Mouse (Mus musculus) neural tube, embryonic 10.5 days (tissue): Measurements from ENCODE around the gene Tmem121b.

Experiments
- DNase-seq: peaks from one replicate; pipeline ENCODE4 v3.0.0-alpha.2; 2017; ENCODE audit warnings: low spot score; ENCODE audit errors: extremely low spot score

Gene Tmem121b

DNA sequence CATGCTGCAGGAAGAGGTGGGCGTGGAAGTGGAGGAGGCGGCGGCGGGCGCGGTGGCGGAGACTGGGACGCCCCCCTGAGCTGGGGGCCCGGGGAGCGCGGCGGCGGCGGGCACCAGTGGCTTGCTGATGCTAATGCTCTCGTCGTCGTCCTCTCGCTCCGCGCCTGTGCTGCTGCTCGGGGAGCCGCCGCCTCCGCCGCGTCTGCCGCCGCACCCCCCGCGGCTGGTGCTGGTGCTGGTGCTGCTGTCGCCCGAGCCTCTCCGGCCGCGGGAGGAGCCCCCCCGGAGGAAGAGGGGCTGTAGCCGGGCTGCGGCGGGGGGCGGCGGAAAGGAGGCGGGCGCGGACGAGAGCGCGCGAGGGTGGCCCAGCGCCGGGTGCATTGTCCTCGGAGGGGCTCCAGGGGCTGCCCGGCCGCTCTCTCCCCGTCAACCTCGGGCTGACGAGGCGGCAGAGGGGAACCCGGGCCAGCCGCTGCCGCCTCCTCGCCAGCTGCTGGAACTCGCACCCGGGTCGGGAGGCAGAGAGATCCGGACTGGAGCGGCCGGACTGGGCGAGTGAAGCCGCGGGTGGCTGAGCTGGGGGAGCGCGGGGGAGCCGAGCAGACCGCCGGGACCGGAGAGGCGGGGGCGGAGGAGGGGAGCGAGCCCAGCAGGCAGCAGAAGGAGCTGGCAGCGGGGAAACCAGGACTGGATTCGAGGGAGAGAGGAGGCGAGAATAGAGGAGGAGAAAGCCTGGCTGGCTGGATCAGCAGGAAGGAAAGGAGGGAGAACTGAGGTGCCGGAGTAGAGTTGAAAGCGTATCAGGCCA, at the start of gene Tmem121b:
Gene Tmem121b, minus strand, starts transcription at position 434 of the 808 bp plus-strand sequence.
- peak; percentile 89 for DNase-seq

DNA sequence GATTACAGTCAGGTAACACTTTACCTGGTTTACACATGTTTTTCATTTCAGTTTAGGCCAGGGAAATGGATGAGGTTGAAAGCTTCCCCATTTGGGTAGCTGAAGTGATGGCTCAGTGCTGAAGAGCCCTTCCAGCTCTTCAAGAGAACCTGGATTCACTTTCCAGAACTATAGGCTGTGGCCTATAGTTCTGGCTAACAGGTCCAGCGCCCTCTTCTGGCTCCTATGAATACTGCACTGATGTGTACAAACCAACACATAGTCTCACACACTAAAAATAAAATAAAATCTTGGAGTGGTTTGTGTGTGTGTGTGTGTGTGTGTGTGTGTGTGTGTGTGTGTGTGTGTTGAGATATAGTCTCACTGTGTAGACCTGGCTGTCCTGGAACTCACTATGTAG, 48.5 kb upstream of the Tmem121b start:
- DNase-seq, result no peak

DNA sequence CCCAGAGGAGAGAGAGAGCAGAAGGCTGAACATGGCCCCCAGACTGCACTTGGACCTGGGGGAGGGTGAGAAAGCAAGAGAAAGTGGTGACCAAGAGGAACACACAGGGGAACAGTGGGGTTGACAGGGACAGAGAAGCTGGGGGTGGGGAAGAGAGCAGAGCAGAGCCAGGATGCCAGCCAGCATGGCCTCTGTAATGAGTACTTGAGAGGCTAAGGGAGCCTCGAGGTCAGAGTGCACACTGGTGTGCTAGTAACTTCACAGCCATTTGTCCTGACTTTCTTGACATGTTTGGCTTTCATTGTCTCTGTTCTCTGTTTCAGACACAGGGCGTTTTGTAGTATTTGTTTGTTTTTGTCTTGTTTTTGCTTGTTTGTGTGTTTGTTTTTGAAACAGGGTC, 47.8 kb upstream of the Tmem121b start:
- no peak for DNase-seq

DNA sequence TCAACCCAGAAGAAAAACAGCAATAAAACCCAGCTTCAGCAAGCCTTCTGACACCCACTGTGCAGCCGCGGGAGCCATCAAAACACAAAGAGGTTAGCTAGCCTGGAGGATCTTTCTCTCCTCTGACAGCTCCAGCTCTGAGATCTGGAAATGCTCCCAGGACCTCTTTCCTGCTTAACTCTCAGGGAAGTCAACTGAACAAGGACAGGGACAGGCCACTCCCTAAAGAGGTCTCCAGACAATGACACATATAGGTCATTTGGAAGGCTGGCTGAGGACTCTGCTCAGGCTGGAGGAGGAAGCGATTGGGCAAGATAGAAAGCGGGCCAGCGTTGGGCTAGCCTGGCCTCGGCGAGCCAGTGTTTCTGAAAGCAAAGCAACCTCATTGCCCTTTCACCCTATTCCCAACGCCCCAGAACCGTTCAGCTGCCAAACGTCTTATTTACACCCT, 46.2 kb upstream of the Tmem121b start:
- DNase-seq, result no peak

DNA sequence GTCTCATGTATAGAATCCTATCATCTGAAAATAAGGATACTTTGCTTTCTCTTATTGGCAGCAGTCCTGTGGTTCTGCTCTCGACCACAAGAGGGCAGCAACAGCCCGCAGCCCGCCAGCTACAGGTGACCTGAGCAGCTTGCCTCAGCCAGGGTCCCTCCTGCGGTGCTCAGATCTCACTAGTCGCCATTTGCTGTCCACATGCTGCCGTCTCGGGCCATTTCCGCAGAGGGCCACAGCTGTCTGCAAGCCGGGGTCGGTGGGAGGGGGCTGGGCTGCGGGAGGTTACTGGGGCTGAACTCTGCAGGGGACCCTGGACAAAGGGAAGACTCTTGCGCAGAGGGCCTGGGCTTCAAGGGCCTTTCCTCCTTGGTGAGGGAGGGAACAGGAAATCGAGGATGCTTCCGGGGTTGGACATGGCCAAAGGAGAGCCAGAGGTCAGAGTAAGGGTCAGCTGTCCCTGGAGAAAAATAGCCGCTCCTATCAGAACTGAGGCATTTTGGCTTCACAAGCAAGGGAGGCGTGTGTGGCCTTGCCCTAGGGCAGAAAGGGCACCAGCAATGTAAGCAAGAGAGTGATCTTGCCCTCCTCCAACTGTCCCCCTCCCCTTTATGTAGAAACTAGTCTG, 45.6 kb upstream of the Tmem121b start:
- peak; percentile 97 for DNase-seq

DNA sequence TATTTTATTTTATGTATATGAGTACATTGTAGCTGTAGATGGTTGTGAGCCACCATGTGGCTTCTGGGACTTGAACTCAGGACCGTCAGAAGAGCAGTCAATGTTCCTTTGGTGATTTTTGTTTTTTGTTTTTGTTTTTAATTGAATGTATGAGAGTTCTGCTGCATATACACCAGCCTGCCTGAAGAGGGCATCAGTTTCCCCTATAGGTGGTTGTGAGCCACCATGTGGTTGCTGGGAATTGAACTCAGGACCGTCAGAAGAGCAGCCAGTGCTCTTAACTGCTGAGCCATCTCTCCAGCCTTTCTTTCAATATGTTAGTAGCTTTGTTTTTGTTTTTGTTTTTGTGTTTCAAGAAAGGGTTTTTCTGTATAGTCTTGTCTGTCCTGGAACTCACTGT, 42.7 kb upstream of the Tmem121b start:
- no peak for DNase-seq

DNA sequence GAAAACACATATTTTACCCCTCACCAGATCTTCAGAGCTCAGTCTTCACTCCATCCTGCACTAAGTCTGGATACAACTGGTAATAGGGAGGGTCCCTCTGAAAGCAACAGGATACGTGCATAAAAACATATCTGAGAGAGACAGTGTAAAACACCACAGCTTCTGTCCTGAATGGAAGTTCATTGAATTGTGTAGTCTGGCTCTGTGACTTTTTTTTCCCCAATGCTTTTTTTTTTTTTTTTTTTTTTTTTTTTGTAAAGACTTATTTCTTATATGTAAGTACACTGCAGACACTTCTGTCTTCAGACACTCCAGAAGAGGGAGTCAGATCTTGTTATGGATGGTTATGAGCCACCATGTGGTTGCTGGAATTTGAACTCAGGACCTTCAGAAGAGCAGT, 39.0 kb upstream of the Tmem121b start:
- DNase-seq, result no peak

DNA sequence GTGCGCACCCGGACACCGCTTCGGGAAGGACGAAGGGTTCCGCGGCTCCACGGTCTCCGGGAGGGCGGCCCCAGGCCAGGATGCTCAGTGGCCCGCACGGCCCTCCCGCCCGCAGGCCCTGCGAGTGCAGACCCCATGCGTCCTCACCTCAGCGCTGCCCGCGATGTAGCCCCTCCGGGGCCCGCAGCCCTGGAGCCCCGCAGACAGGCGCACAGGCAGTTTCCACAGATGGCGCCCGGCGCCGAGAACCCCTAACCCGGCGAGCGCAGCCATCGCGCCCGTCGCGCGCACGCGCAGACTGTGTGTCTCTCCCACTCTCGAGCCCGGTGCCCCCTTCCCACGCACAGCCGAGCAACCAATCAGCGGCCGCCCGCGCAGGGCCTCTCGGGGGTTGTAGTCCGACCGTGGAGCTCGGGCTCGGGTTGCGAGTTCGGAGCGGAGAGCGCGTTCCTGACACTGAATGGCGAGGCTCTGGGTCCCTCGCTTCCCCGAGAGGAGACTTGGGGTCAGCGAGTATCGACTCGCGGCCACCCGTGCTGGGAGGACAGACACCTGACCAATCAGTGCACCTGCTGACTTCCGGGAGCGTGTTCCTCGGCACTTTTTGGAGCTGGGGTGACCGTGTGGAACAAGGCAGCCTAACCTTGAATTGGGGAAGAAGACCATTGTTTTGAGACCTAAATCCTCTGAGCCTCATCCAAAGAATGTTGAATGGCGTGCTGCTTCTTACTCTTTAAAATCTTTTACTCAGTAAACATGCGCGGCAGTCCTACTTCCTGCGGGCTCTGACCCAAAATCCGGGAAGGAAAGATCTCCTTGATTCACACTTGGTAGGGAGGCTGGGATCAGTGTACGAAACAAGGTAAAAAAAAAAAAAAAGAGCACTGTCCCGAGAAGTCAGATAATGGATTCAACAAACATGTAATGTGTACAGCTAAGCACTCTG, 37.7 kb upstream of the Tmem121b start, which contains the start of gene Hdhd5:
Gene Hdhd5, minus strand, starts transcription at position 300 of the 946 bp plus-strand sequence.
- peak; percentile 97 for DNase-seq

DNA sequence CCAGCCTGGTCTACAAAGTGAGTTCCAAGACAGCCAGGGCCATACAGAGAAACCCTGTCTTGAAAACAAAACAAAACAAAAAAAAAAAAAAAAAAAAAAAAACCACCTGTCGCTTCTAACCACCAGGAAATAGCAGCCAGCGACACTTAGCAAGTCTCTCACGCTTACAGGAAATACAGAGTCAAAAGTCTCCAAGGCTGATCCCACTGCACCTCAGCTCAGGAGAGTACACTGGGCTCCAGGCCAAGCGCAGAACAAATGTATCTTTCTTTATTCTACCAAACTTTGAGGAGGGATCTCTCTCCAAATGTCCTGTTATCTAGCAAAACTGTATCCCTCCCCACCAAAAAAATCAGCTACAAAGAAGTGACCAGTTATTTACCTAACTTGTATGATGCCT, 35.5 kb upstream of the Tmem121b start:
- DNase-seq, result no peak

DNA sequence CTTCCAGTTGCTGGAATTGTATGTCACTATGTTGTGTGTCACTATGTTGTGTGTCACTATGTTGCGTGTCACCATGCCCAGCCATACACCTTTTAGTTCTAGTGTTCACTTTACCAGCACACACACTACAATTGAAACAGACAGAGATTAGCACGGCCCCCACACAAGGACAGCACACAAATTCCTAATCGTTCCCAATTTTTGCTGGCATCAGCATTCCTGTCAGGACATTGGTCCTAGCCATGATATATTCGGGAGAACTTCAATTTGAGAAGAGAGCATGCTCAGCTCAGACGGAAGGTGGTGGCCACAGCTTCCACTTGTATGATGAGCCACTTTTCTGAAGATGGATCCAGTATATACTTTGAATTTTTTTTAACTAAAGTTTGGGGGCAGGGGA, 31.2 kb upstream of the Tmem121b start:
- no peak for DNase-seq

DNA sequence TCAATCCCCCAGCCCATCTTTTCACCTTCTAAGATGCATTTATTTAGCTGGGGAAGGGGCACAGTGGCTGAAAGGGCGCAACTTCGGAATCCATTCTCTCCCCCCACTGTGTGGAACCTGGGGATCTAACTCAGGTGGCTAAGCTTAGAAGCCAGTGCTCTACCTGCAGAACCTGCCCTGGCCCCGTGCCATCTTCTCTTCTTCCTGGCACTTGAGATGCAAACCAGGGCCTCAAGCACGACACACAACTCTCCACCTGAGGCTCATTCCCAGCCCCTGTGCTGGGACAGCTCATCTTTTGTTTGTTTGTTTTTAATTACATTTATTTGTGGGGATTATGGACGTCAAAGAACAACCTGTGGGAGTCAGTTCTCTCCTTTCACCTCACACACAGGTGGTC, 26.0 kb upstream of the Tmem121b start:
- DNase-seq, result no peak

DNA sequence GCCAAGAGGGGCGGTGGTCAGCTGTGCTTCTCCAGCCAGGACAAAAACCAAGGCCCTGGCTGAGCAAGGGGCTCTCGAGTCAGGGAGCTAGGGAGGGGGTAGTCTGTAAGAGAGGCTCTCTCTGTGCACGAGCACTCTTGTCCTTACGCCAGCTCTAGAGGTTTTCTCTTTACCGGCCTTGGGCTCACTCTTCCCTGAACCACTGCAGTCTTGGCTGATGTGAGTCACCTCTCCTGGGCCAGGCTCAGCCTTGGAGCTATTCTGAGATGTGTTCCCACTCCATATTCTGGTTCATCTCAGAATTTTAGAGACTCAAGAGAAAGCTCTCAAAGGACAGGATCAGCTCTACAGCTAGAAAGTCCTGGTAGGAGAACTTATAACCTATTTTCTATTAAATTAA, 23.7 kb upstream of the Tmem121b start:
- no peak for DNase-seq

DNA sequence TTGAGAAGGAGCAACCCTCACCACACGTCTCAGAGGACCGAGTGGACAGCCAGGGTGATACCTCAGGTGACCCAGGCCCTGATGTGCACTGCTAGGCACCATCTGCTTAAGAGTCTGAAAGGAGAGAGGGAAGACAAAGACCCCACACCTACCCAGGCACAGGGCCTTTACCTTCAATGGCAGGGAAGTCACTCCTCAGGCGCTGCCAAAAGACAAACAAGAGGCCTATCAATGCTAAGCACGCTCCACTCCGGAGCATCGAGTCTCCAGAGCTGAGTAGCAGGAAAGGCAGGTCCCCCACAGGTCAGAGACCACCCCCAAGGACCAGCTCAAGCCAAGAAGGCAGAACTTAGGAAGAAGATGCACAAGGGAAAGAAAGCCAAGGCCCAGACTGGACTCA, 23.3 kb upstream of the Tmem121b start:
- DNase-seq, result no peak

DNA sequence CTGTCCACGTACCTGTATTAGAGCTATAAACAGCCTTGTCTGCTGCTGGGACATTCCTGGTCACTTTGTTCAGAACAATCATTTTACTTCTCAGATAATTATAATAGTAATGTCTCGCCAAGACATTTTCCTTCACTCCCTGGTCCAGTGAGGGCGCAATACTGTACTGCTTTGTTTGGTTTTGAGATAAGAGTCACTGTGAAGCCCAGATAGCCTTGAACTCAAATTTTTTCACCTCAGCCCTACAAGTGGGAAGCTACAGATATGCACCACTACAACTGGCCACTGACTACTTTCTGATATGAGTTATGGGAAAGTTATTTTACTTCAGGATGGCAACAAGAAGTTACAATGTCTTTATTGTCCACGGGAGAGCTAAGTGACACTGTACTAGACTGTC, 22.8 kb upstream of the Tmem121b start:
- no peak for DNase-seq

DNA sequence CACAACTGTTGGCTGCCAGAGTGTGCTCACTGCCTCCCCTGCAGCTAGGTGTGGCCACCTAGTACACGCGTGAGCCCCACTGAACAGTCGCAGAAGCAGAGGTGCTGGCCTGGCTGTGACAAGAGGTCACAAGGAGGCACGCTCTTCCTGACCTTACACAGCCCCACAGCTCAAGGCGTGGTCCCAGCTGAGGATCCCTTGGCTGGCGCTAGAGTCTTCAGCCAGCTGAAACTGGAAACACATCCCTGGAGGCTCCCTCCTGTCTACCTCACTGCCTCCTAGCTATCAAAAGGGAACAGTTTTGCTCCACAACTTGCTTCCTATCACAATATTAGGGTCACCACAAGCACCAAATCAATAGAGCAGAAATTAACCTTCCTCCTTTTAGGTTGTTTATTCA, 17.6 kb upstream of the Tmem121b start:
- no peak for DNase-seq

DNA sequence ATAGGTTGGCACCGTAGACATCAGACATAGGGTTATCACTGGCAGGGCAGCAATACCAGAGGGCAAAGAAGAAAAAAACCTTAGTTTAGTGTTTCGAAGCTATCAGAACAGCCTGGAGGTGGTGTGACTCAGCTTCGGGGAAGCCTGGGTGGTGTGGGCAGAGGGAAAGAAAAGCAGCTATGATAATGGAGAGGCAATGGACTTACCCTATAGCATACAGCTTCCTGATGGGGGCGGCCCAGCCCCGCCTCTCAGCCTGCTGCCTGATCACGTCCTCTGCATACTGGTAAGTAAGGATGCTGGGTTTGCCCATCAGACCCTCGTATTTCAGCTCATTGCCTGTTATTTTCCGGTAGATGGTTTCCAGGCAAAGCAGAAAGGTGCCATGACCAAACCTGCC, 16.8 kb upstream of the Tmem121b start:
- no peak for DNase-seq

DNA sequence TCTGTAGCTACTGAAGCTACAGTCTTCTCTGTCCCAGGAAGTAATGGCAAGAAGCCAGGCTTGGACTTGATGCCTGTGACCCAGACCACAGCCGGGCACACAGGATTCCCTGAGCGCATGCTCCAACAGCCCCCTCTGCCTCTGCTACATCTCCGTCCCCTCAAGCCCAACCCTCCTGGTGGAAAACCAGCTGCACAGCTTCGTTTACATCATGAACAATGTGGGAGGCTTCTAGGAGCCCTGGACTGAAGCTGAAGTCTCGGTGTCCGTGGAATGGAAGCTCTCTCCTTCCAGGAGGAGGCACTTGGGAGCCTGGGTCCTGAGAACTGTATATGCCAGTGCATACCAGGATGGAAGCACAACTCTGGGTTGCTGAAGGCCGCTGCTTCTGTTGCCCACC, 16.4 kb upstream of the Tmem121b start:
- DNase-seq, result no peak

DNA sequence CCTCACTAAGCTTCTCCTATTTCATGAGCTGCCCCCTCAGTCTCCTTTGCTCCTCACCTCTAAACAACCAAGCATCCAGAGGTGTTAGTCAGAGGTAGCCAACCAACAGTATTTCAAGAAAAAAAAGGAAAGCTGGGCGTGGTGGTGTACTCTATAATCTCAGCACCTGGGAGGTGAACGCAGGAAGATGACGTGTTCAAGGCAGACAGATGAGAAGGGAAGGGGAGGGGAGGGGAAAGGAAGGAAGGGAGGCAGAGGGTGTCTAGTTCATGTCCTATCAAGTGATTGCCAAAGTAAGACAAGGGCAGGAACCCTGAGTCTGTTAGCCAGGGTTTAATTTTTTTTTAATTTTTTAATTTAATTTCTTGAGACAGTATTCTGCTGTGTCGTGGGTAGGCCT, 15.0 kb upstream of the Tmem121b start:
- DNase-seq, result no peak

DNA sequence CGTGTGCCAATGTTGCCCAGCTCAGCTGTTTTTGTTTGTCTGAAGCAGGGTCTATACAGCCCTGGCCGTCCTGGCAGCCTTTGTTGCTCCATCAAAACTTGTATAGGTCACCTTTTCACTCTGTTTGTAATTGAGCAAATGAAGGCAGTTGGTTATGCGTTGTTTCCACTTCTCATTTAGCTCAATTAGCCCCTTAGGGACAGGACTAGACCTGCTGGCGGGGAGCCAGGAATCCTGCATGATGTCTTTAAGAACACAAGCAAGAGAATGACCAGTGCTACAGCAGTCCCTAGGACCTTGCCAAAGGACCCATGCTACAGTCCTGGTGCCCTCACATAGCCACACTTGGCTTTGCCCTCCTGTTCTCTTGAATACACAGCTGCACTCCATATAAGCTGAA, 11.9 kb upstream of the Tmem121b start:
- DNase-seq, result no peak

DNA sequence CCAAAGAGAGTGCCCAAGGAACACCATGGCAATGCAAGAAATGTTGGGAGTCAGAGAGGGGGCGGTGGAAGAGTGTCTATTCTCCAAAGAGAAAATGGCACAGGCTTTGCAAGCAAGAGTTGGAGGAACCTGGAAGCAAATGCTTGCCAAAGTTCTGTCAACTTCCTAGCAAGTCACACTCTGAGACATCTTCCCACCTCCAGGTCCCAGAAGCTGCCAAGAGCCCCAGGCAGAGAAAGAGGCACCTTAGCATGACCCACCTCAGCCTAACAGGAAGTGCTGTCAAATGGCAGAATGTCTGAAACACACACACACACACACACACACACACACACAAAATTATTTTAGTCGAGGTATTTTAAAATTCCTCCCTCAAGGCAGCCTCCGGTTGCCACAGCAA, 10.4 kb upstream of the Tmem121b start:
- DNase-seq, result no peak

DNA sequence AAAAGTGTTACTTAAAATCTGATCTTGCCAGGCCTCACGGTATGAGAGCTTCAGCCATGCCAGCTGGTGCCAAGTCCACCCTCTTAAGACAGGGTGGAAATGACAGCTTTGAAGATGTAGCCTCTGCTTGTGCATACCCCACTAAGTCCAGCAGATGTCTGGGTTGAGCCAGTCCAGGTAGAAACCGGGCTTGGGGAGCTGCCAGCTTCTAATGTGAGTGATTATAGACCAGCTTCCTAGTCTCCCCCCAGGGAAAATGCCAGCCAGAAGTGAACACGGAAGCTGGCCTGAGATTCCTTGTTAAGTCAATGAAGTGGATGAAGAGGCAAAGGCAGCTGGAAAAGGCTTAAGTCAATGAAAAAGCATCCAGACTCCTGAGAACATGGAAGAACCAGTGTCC, 2.9 kb upstream of the Tmem121b start:
- no peak for DNase-seq
